9 mouse cellular contexts compared by ENCODE assay signal in genomic region chr11:54356676-54357075, GRCm38 (mm10). TPM values are rescaled to one million over a fixed set of nuclear protein-coding genes. Genes with fewer than 3 reads are reported as not detected.
DNase-seq lines count a peak whose midpoint lies in the region; TF ChIP-seq lines count a peak whose summit lies in the region.
"Had no signal": no experiment of that assay in that cellular context is flagged by ENCODE, and none has a peak within 500 bp of the region (broad histone marks: within the 10 kb centered on the region; RNA-seq: fewer than 3 reads in every experiment).

No protein-coding gene starts in this region.

- H3K27ac ChIP-seq in embryonic fibroblast, embryonic 13.5 days (ENCODE audit: insufficient read depth, low read length): no peak overlapping the region

- peak; percentile 16; the same call in 1 of the 2 replicates for TF ChIP-seq CTCF in embryonic fibroblast, embryonic 13.5 days (IDR thresholded peaks at IDR 0.05; ENCODE audit: borderline replicate concordance, insufficient read depth, low read length)

- H3K4me1 ChIP-seq in embryonic fibroblast, embryonic 13.5 days (ENCODE audit: control insufficient read depth, insufficient read depth, low read length): no peaks in the 10 kb centered on the region

- H3K4me3 ChIP-seq in embryonic fibroblast, embryonic 13.5 days (ENCODE audit: insufficient read depth, low read length): no peak overlapping the region

- no peak for TF ChIP-seq POLR2A in embryonic fibroblast, embryonic 13.5 days (IDR thresholded peaks at IDR 0.05; ENCODE audit: low read depth, low read length)

- intact Hi-C loops in left cerebral cortex, postnatal 4 days (cut with DNase I): no loop called here

- peak; percentile 33 to 43 for DNase-seq in cerebellum, postnatal 10 days
- no peak for DNase-seq in cerebellum, postnatal 4 days (ENCODE audit: low spot score in 2 of 2)
- DNase-seq in lung, adult 18-20 months: peak; percentile 14 to 17
- DNase-seq in lung, postnatal 25 days (ENCODE audit: low spot score): no peak
- peak; percentile 40 for DNase-seq in thymus, postnatal 25 days
- no peak for DNase-seq in frontal cortex, adult 2 months (ENCODE audit: extremely low spot score in 1 of 2, low spot score in 1 of 2)
- DNase-seq in left cerebral cortex, postnatal 4 days: no peak

RNA-seq across cellular contexts. Expression of gene Meikin, which starts 13.8 kb away (rescaled TPM):
- polyA plus RNA-seq in embryonic fibroblast, embryonic 13.5 days (2011; ENCODE audit: insufficient read length, low read depth, missing spikeins): not detected in 2 replicates
- not detected in 2 replicates for polyA plus RNA-seq in frontal cortex, adult 2 months (2012; rRNA removed)
- not detected for total RNA-seq in left cerebral cortex, postnatal 4 days (2021)
- polyA plus RNA-seq: inflammation-experienced regulatory T-cells, adult 6 months had no signal

RNA-seq across cellular contexts. Expression of gene Acsl6, which starts 53.1 kb away (rescaled TPM):
- 0.77 and 1.1 TPM in 2 replicates for polyA plus RNA-seq in embryonic fibroblast, embryonic 13.5 days (2011; ENCODE audit: insufficient read length, low read depth, missing spikeins)
- 152 and 160 TPM in 2 replicates for polyA plus RNA-seq in frontal cortex, adult 2 months (2012; rRNA removed)
- 10 to 100 TPM; 89.8 to 95.8 TPM for total RNA-seq in left cerebral cortex, postnatal 4 days (2021)
- polyA plus RNA-seq: inflammation-experienced regulatory T-cells, adult 6 months had no signal

Comparison
In these comparisons a context has a peak if more than half of its experiments do, and no peak if none do; other contexts are left out.
1. DNase-seq: peak in cerebellum, postnatal 10 days (2 of 2), lung, adult 18-20 months (2 of 2) and thymus, postnatal 25 days (single experiment); none in cerebellum, postnatal 4 days (0 of 2), lung, postnatal 25 days (single experiment), frontal cortex, adult 2 months (0 of 2) and left cerebral cortex, postnatal 4 days (single experiment).
2. RNA of gene Acsl6, which starts 53.1 kb away (polyA plus RNA-seq): 152 to 160 TPM in frontal cortex, adult 2 months; 0.77 to 1.1 TPM in embryonic fibroblast, embryonic 13.5 days; every median in the first group is over 10 times any median in the second.